Mouse (Mus musculus) embryonic facial prominence, embryonic 11.5 days (tissue): ENCODE data around the gene Vmn1r214. TPM values are rescaled to one million over a fixed set of nuclear protein-coding genes. Genes with fewer than 3 reads are reported as not detected.
A peak's percentile ranks its signal among the peaks of the same experiment; 100 is the strongest.

Experiments
- ATAC-seq: fragments of 200-750 bp; cut with Nextera tagmentation; replicated peaks from 2 replicates; pipeline ENCODE4 v1.8.0; 2017; ENCODE audit warnings: low read depth; ENCODE audit not compliant: insufficient number of reproducible peaks, low FRiP score, low TSS enrichment
- DNase-seq: peaks from one replicate; pipeline ENCODE4 v3.0.0-alpha.2; 2015; ENCODE audit warnings: low spot score
- H3K27ac ChIP-seq: fragments of 300-500 bp; sonication (generic); replicated peaks from 2 replicates; pipeline ENCODE4 v1.5.1; 2014; ENCODE audit warnings: mild to moderate bottlenecking, low read depth, low read length, control low read depth
- H3K27me3 ChIP-seq: fragments of 300-500 bp; sonication (generic); 2 replicates; pipeline ENCODE4 v1.6.1; 2014; ENCODE audit warnings: mild to moderate bottlenecking, low read length, moderate library complexity, mixed read lengths; ENCODE audit not compliant: control insufficient read depth, insufficient read depth
- H3K36me3 ChIP-seq: fragments of 300-500 bp; sonication (generic); replicated peaks from 2 replicates; pipeline ENCODE4 v1.6.1; 2014; ENCODE audit warnings: low read depth, mild to moderate bottlenecking, low read length, moderate library complexity, mixed read lengths; ENCODE audit not compliant: control insufficient read depth, insufficient read depth
- H3K4me1 ChIP-seq: fragments of 300-500 bp; sonication (generic); 2 replicates; pipeline ENCODE4 v1.6.1; 2014; ENCODE audit warnings: low read length, mixed read lengths; ENCODE audit not compliant: control insufficient read depth, insufficient read depth
- H3K4me2 ChIP-seq: fragments of 300-500 bp; sonication (generic); 2 replicates; pipeline ENCODE4 v1.6.1; 2014; ENCODE audit warnings: low read depth, mild to moderate bottlenecking, control low read depth, low read length, moderate library complexity
- H3K4me3 ChIP-seq: fragments of 300-500 bp; sonication (generic); 2 replicates; pipeline ENCODE4 v1.5.1; 2014; ENCODE audit warnings: low read depth, low read length, control low read depth
- H3K9ac ChIP-seq: fragments of 300-500 bp; sonication (generic); replicated peaks from 2 replicates; pipeline ENCODE4 v1.6.1; 2014; ENCODE audit warnings: mild to moderate bottlenecking, control low read depth, low read length
- H3K9me3 ChIP-seq: fragments of 300-500 bp; sonication (generic); replicated peaks from 2 replicates; pipeline ENCODE4 v1.6.1; 2016; ENCODE audit warnings: mild to moderate bottlenecking, low read length, inconsistent platforms, mixed read lengths; ENCODE audit not compliant: control insufficient read depth
- WGBS: fragments of 180-500 bp; shearing (Covaris S2); extraction: QIAGEN DNeasy Blood & Tissue Kit; methylation state at CpG from one replicate; pipeline ENCODE4 v1.1.7; 2014; 5-methylcytosine and 5-hydroxymethylcytosine counted together
- polyA plus RNA-seq: library from polyadenylated mRNA; unstranded; fragments of >200 nt; fragmentation: Nextera tagmentation; extraction: Ambion mirVana; gene quantifications from 2 replicates; pipeline ENCODE4 v1.2.1, GENCODE M21; 2014

Vmn1r214 gene
- not detected in 2 replicates for polyA plus RNA-seq

DNA sequence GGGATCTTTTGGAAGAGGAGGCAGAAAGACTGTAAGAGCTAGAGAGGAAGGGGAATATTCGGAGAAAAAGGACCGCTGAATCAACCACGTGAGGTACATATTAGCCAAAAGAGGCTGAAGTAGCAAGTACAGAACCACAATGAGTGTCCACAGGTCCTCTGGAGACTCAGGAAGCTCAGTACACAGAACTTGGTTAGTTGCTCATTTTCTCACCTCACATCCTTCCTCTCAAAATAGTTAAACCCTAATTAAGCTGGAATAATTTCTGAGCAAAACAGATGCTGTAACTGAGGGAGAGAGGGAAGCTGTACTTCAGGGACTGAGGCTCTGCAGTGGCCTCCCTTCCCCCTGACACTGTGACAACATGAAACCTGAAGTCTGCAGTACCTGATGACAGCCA lies at the start of gene Vmn1r214:
Vmn1r214 (plus strand) TSS at position 301 of the 400 bp plus-strand sequence.
- 88% methylated on average over 3 of the region's 3 CpGs for WGBS
- H3K4me2 ChIP-seq: no peak within 1 kb of the TSS
- DNase-seq (no peak), ATAC-seq (no peak)
- H3K27ac ChIP-seq: no peak within 1 kb of the TSS
- H3K9me3 ChIP-seq: no peaks in the 10 kb centered on the region
- no peak within 1 kb of the TSS for H3K4me3 ChIP-seq
- no peaks in the 10 kb centered on the region for H3K36me3 ChIP-seq
- no peaks in the 10 kb centered on the region for H3K4me1 ChIP-seq
- H3K9ac ChIP-seq: no peak within 1 kb of the TSS
- no peaks in the 10 kb centered on the region for H3K27me3 ChIP-seq

DNA sequence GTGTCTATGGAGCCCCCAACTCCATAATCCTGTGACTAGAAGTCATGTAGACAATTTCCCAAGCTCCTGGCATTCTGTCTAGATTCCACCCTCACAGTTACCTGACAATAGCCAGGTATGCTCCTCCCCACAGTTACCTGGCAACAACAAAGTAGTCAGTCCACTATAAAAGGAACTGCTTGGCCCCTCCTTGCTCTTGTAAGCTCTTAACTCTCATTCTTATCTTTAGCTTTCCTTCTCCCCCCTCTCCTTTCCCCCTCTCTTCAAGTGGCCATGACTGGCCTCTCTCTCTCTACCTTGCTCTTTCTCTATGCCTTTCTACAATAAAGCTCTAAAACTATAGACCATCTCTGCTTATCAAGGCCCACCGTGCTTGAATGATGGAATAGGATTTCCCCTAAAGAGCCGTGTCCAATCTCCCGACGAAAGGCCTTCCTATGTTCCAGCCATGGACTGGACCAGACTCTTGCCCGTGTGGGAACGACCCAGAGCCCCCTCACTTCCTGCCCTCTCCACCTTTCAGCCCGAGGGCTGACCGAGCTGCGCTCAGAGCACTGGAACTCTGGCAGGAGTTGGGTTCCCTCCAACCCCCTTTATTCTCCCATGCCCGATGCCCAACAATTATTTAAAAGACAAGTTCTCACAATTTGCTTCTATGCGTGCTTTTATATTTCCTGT lies 39.9 kb upstream of the Vmn1r214 start:
- H3K4me1 ChIP-seq: no peaks in the 10 kb centered on the region
- H3K36me3 ChIP-seq: no peaks in the 10 kb centered on the region
- no peak overlapping the region for H3K27ac ChIP-seq
- no peak for DNase-seq
- no peaks in the 10 kb centered on the region for H3K27me3 ChIP-seq
- H3K4me2 ChIP-seq: no peak overlapping the region
- no peak for ATAC-seq
- H3K4me3 ChIP-seq: no peak overlapping the region
- H3K9me3 ChIP-seq: no peaks in the 10 kb centered on the region
- no peak overlapping the region for H3K9ac ChIP-seq
- WGBS: 78% methylated on average over 11 of the region's 11 CpGs

DNA sequence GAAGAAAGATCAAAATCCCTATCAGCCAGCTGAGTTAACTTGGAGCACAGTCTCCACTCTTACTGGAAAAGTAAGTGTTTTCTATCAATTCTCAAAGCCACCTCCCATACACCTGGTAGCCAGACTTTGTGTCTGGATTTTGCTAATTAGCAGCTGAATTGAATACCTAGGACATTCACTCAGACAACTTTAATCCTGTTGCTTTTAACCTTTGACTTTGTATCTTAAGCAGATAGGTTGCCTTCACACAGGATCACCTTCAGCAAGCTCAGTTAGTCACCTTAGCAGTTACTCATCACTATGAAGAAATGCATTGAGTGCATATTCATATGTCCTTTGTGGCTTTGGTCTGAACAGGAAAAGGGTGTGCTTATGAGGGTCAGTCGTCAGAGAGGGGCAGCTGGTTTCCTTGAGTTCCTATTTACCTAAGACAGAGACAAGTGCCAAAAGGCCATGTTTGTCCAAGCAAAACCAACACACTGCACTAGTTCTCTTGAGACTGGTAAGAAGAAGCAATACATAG lies 38.0 kb upstream of the Vmn1r214 start:
- Histone ChIP-seq H3K36me3 (no peaks in the 10 kb centered on the region), H3K4me3 (no peak overlapping the region), H3K4me2 (no peak overlapping the region), H3K27ac (no peak overlapping the region), H3K4me1 (no peaks in the 10 kb centered on the region), H3K9ac (no peak overlapping the region), H3K9me3 (no peaks in the 10 kb centered on the region), H3K27me3 (no peaks in the 10 kb centered on the region)
- ATAC-seq (no peak), DNase-seq (no peak)
- WGBS: 35% methylated on average over 1 of the region's 1 CpGs

DNA sequence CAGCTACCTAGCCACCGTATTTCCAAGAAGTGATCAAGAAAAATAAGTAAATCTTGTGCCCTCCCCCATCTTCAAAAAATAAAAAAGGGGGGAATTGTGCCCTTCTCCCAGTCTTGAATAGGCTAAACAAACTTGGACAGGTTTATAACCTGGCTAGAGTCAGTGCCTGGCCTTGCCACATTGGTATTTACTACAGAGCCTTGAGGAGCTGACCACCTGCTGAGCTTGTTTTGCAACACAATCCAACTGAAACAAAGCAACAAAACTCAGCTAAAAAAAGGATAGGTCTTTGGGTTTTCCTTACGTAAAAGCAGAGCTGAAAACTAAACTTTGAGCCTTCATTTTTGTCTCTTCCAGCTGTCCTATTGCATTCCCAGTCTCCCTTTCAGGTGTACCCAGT lies 37.5 kb upstream of the Vmn1r214 start:
- 53% methylated on average over 2 of the region's 2 CpGs for WGBS
- Histone ChIP-seq H3K27me3 (no peaks in the 10 kb centered on the region), H3K9me3 (no peaks in the 10 kb centered on the region), H3K27ac (no peak overlapping the region), H3K4me3 (no peak overlapping the region), H3K9ac (no peak overlapping the region), H3K4me2 (no peak overlapping the region), H3K36me3 (no peaks in the 10 kb centered on the region), H3K4me1 (no peaks in the 10 kb centered on the region)
- DNase-seq: no peak
- no peak for ATAC-seq

DNA sequence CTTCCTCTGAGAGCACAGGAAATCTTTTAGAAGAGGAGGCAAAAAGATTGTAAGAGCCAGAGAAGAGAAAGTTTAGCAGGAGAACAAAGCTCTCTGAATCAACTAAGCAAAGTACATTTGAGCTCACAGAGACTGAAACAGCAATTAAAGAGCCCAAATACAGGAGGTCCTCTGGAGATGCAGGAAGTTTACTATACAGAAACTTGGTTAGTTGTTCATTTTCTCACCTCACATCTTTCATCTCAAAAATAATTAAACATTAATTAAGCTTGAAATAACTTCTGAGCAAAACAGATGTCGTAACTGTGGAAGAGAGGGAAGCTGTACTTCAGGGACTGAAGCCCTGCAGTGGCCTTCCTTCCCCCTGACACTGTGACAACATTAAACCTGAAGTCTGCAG lies 22.9 kb upstream of the Vmn1r214 start, which contains the start of gene Vmn1r213:
Vmn1r213 (plus strand) TSS at position 301 of the 400 bp plus-strand sequence.
- Histone ChIP-seq H3K36me3 (no peaks in the 10 kb centered on the region), H3K9ac (no peak within 1 kb of the TSS), H3K27me3 (no peaks in the 10 kb centered on the region), H3K4me1 (no peaks in the 10 kb centered on the region), H3K9me3 (no peaks in the 10 kb centered on the region), H3K4me3 (no peak within 1 kb of the TSS), H3K4me2 (no peak within 1 kb of the TSS), H3K27ac (no peak within 1 kb of the TSS)
- 75% methylated on average over 1 of the region's 1 CpGs for WGBS
- ATAC-seq: no peak
- DNase-seq: no peak

DNA sequence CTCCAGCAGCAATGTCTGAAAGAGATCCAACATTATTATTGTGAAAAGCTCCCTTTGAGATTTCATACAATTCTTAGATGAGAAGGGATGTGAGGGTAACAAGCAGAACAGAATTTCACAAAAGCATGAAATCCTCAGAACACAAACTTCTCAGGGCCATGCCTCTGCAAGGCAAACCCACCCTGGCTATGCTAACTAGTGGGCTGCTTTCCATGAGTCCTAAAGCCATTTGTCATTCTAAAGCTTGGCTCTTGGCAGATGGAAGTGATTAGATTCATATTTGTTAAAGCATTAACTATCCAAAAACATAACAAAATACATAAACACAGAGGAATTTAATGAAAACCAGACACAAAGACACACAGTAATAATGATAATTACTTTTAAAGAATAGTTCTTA lies 12.1 kb upstream of the Vmn1r214 start:
- H3K27me3 ChIP-seq: no peaks in the 10 kb centered on the region
- H3K9me3 ChIP-seq: no peaks in the 10 kb centered on the region
- no peak overlapping the region for H3K4me3 ChIP-seq
- no peaks in the 10 kb centered on the region for H3K36me3 ChIP-seq
- DNase-seq (peak; percentile 12), ATAC-seq (no peak)
- H3K9ac ChIP-seq: no peak overlapping the region
- no peaks in the 10 kb centered on the region for H3K4me1 ChIP-seq
- no peak overlapping the region for H3K27ac ChIP-seq
- no peak overlapping the region for H3K4me2 ChIP-seq

DNA sequence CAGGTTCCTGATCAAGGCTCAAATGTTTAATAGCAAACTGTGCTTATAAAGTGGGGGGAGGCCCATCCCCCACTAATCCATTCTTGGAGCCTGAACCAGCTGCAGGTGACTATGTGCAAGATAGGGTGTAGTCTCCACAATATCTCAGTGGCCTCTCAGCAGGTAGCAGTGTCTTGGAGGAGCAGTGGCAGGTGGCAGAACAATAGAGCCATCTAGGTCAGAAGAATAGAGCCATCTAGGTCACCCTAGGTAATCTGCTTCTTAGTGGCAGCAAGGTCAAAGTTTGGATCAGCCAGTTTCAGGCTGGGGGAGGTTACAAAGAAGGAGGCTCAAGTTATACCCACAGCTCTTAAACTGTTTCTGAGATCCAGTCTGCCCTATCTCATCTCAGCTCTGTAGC lies 5.4 kb upstream of the Vmn1r214 start:
- Histone ChIP-seq H3K4me1 (no peaks in the 10 kb centered on the region), H3K4me2 (no peak overlapping the region), H3K4me3 (no peak overlapping the region), H3K36me3 (no peaks in the 10 kb centered on the region), H3K9ac (no peak overlapping the region), H3K9me3 (no peaks in the 10 kb centered on the region), H3K27ac (no peak overlapping the region), H3K27me3 (no peaks in the 10 kb centered on the region)
- ATAC-seq: no peak
- DNase-seq: no peak

DNA sequence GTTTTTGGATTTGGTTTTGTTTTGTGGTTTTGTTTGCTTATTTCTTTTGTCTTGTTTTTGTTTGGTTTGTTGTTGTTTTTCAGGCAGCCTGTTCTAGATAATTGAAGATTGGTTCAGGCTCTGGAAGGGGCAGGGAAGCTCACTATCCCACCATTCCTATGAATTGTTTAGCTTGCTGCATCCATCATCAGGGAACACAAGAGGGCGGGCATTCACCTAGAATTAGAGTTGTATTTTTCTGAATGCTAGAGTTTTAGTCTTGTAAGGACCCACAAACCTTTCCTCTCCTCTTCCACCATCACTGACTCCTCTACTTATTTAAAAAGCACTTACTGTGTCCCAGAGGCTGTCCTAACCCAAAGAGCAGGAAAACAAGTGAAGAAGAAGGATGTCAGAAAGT lies 27.6 kb downstream of the Vmn1r214 start:
- no peak overlapping the region for H3K27ac ChIP-seq
- WGBS: 35% methylated on average over 1 of the region's 1 CpGs
- H3K27me3 ChIP-seq: no peaks in the 10 kb centered on the region
- no peaks in the 10 kb centered on the region for H3K9me3 ChIP-seq
- DNase-seq (no peak), ATAC-seq (no peak)
- no peaks in the 10 kb centered on the region for H3K4me1 ChIP-seq
- no peak overlapping the region for H3K4me2 ChIP-seq
- no peak overlapping the region for H3K9ac ChIP-seq
- H3K4me3 ChIP-seq: no peak overlapping the region
- no peaks in the 10 kb centered on the region for H3K36me3 ChIP-seq
